Mouse (Mus musculus) heart, adult 18-20 months (tissue): ENCODE measurements around the gene D10Wsu102e. TPM values are rescaled to one million over a fixed set of nuclear protein-coding genes. Genes with fewer than 3 reads are reported as not detected.
A peak's percentile ranks its signal among the peaks of the same experiment; 100 is the strongest.
"Not testable (repeated sequence)": the region's sequence is repeated elsewhere in the genome, so short reads cannot be mapped to it uniquely, and the experiment has no call there.

Experiments used
- DNase-seq, 2 experiments: peaks; one replicate each; pipeline ENCODE4 v3.0.0; 2021 to 2022; ENCODE audit warnings: mixed read lengths in 1 of 2
- total RNA-seq, 2 experiments: library from RNA; stranded (reverse); gene quantifications; 2 replicates each; pipeline ENCODE4 v1.2.3; 2021

The D10Wsu102e gene
- total RNA-seq, 2 experiments from 2014 or later: 0.50 to 0.67 TPM

GRCm38 (mm10) chr10:83385330-83385910 is 25.4 kb downstream of the D10Wsu102e start:
- no peak for DNase-seq

- no peak for DNase-seq
These were observed 37.3 kb downstream of the D10Wsu102e start for GRCm38 (mm10) chr10:83397336-83397735.

GRCm38 (mm10) chr10:83400896-83401295 is 40.9 kb downstream of the D10Wsu102e start:
- DNase-seq: not testable (repeated sequence)

- no peak for DNase-seq
These were observed 45.0 kb downstream of the D10Wsu102e start for GRCm38 (mm10) chr10:83405031-83405430.

GRCm38 (mm10) chr10:83405711-83406110 is 45.7 kb downstream of the D10Wsu102e start:
- no peak for DNase-seq

- DNase-seq: no peak
These were observed 47.1 kb downstream of the D10Wsu102e start for GRCm38 (mm10) chr10:83407141-83407540.

- DNase-seq: not testable (repeated sequence)
These were observed 58.4 kb downstream of the D10Wsu102e start for GRCm38 (mm10) chr10:83418466-83418865.

- no peak for DNase-seq
These were observed 88.6 kb downstream of the D10Wsu102e start for GRCm38 (mm10) chr10:83448582-83448981.

- no peak for DNase-seq
These were observed 97.5 kb downstream of the D10Wsu102e start for GRCm38 (mm10) chr10:83457531-83457930.

- DNase-seq: no peak
These were observed 115.2 kb downstream of the D10Wsu102e start for GRCm38 (mm10) chr10:83475226-83475625.

GRCm38 (mm10) chr10:83477286-83477685 is 117.3 kb downstream of the D10Wsu102e start:
- no peak for DNase-seq

- DNase-seq: no peak
These were observed 130.5 kb downstream of the D10Wsu102e start for GRCm38 (mm10) chr10:83490506-83490905.

GRCm38 (mm10) chr10:83497321-83497720 is 137.3 kb downstream of the D10Wsu102e start:
- no peak for DNase-seq

- DNase-seq: peak in 1 of 2 experiments; percentile 7
These were observed 149.1 kb downstream of the D10Wsu102e start for GRCm38 (mm10) chr10:83508962-83509660.

GRCm38 (mm10) chr10:83511304-83511703 is 151.3 kb downstream of the D10Wsu102e start:
- no peak for DNase-seq

GRCm38 (mm10) chr10:83513736-83514135 is 153.7 kb downstream of the D10Wsu102e start:
- no peak for DNase-seq

GRCm38 (mm10) chr10:83520990-83521389 is 161.0 kb downstream of the D10Wsu102e start:
- DNase-seq: no peak

- DNase-seq: not testable (repeated sequence)
These were observed 164.2 kb downstream of the D10Wsu102e start for GRCm38 (mm10) chr10:83524238-83524637.

- no peak for DNase-seq
These were observed 170.5 kb downstream of the D10Wsu102e start for GRCm38 (mm10) chr10:83530384-83530967.

- peak; percentile 73 to 80 for DNase-seq
These were observed 173.4 kb downstream of the D10Wsu102e start for GRCm38 (mm10) chr10:83533258-83533909.

GRCm38 (mm10) chr10:83533910-83534283 is 173.9 kb downstream of the D10Wsu102e start, which contains the start of gene Aldh1l2:
Gene Aldh1l2, minus strand, starts transcription at chr10:83534140.
- DNase-seq: peak; percentile 80 to 85

GRCm38 (mm10) chr10:83536436-83536835 is 176.4 kb downstream of the D10Wsu102e start:
- no peak for DNase-seq
